Mouse (Mus musculus) granulocyte monocyte progenitor cell, adult 5-6 weeks (primary cell): ENCODE data around the gene Slc2a8. TPM values are rescaled to one million over a fixed set of nuclear protein-coding genes. Genes with fewer than 3 reads are reported as not detected.

ENCODE experiments used
- ATAC-seq: replicated peaks from 2 replicates; pipeline ENCODE4 v1.8.0; 2016; ENCODE audit warnings: mild to moderate bottlenecking, moderate TSS enrichment, inconsistent platforms; ENCODE audit not compliant: poor library complexity, severe bottlenecking
- total RNA-seq, 2 experiments: library from RNA; stranded (forward) in 1 of 2; stranded (reverse) in 1 of 2; fragments of 200-712, 200-1000 nt in 1 of 2; fragments of >200 nt in 1 of 2; fragmentation: Nextera tagmentation in 1 of 2; gene quantifications; 2 replicates each; pipeline ENCODE4 v1.2.3; 2014 to 2017

Gene Slc2a8
- total RNA-seq, 2 experiments from 2014 or later = 4.0 to 5.8 TPM

GRCm38 (mm10) chr2:32974216-32974615 lies 7.7 kb downstream of the Slc2a8 start:
- ATAC-seq = no peak

- no peak for ATAC-seq
Observed at GRCm38 (mm10) chr2:32971235-32971634, 10.6 kb downstream of the Slc2a8 start.

- ATAC-seq = no peak
Observed at GRCm38 (mm10) chr2:32969326-32969725, 12.6 kb downstream of the Slc2a8 start.

GRCm38 (mm10) chr2:32968024-32968614 lies 13.8 kb downstream of the Slc2a8 start:
- ATAC-seq = no peak

GRCm38 (mm10) chr2:32966689-32967631 lies 14.9 kb downstream of the Slc2a8 start:
- peak; percentile 70 for ATAC-seq

- ATAC-seq = no peak
Observed at GRCm38 (mm10) chr2:32966184-32966688, 15.6 kb downstream of the Slc2a8 start.

GRCm38 (mm10) chr2:32965511-32966183 lies 16.2 kb downstream of the Slc2a8 start:
- no peak for ATAC-seq

GRCm38 (mm10) chr2:32964659-32965457 lies 17.0 kb downstream of the Slc2a8 start:
- ATAC-seq = no peak

GRCm38 (mm10) chr2:32963981-32964380 lies 17.9 kb downstream of the Slc2a8 start:
- no peak for ATAC-seq

- no peak for ATAC-seq
Observed at GRCm38 (mm10) chr2:32963544-32963943, 18.3 kb downstream of the Slc2a8 start.

- no peak for ATAC-seq
Observed at GRCm38 (mm10) chr2:32962875-32963220, 19.0 kb downstream of the Slc2a8 start.

GRCm38 (mm10) chr2:32962062-32962874 lies 19.6 kb downstream of the Slc2a8 start:
- no peak for ATAC-seq

- ATAC-seq = peak; percentile 83
Observed at GRCm38 (mm10) chr2:32961192-32961995, 20.5 kb downstream of the Slc2a8 start, which contains the start of the genes Rpl12 and Lrsam1. TSS of gene Rpl12 (plus strand) at chr2:32961559. TSS of gene Lrsam1 (minus strand) at chr2:32961614.

GRCm38 (mm10) chr2:32960273-32960672 lies 21.6 kb downstream of the Slc2a8 start:
- ATAC-seq = peak; percentile 64

- ATAC-seq = no peak
Observed at GRCm38 (mm10) chr2:32957344-32957743, 24.5 kb downstream of the Slc2a8 start.

GRCm38 (mm10) chr2:32954581-32954980 lies 27.3 kb downstream of the Slc2a8 start:
- no peak for ATAC-seq

- ATAC-seq = no peak
Observed at GRCm38 (mm10) chr2:32947454-32947853, 34.4 kb downstream of the Slc2a8 start.

GRCm38 (mm10) chr2:32940483-32940882 lies 41.4 kb downstream of the Slc2a8 start:
- no peak for ATAC-seq
